Mouse (Mus musculus): ENCODE data around the gene Xab2.
A peak's percentile ranks its signal among the peaks of the same experiment; 100 is the strongest.
"Not testable (repeated sequence)": the region's sequence is repeated elsewhere in the genome, so short reads cannot be mapped to it uniquely, and the experiment has no call there.

Gene Xab2

DNA sequence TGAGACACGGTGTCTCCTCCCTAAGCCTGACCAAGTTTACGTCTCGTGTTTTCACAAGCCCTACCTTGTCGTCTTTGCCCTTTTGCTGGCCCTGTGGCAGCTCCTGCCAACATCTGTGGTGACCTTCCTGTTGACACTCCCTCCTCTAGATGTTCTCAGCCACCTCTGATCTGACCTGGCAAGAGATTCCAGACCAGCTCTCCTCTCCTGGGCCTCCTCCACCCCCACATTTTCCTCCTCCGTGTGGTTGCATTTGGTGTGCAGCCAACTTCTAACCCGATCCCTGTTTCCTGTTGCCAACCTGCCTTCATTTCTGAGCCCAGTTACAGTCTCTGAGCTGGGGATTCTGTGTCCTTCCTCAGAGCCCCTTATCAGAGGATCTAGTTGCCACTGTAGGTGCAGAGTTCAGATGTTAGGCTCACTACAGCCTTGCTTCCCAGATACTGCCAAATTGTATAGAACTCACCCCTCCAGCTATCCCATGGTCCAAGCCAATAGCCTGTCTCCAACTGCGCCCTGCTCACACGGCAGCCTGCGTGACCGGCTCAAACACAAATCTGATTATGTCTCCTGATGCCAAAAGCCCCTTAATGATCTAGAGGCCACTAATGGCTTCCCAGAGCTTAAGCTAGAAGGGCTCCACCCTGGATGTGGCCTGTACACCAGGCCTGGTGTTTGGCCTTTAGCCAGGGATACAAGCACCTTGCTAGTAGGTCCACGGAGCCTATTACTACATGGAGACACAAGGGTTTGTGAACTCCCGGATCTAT lies 11.9 kb downstream of the Xab2 start:
- peak; percentile 72 for DNase-seq (ENCODE audit: low read depth)

DNA sequence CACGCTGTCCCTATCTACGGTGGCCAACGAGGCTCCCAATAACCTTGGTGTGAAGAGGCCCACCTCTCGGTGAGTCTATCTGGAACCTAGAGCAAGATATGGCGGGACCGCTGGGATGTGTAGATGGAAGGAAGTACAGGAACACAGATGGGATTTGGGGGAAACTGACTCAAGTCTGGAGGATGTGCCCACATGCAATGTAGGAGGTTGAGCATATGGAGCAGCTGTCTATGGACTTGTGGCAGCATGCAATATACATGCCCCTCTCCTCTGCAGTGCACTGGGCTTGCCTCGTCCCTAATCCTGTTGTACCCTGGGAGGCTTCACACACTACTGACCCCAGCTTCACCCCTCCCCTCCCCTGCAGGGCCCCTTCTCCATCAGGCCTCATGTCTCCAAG lies 13.3 kb downstream of the Xab2 start:
- no peak for DNase-seq (ENCODE audit: low read depth)

- peak; percentile 68 for DNase-seq (ENCODE audit: low read depth)
These were observed 14.5 kb downstream of the Xab2 start for GRCm38 (mm10) chr8:3606593-3606992.

DNA sequence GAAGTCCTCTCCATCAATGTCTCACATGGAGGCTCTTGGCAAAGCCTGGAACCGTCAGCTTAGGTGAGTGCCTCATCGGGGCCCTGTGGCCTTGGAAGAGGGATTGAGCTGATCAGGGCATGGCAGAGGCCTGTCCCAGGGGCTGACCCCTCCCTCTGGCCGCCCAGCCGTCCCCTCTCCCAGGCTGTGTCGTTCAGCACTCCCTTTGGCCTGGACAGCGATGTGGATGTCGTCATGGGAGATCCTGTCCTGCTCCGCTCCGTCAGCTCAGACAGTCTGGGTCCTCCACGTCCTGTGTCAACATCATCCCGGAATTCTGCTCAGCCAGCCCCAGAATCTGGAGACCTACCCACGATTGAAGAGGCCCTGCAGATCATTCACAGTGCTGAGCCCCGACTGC lies 17.7 kb downstream of the Xab2 start:
- DNase-seq (ENCODE audit: low read depth): no peak

DNA sequence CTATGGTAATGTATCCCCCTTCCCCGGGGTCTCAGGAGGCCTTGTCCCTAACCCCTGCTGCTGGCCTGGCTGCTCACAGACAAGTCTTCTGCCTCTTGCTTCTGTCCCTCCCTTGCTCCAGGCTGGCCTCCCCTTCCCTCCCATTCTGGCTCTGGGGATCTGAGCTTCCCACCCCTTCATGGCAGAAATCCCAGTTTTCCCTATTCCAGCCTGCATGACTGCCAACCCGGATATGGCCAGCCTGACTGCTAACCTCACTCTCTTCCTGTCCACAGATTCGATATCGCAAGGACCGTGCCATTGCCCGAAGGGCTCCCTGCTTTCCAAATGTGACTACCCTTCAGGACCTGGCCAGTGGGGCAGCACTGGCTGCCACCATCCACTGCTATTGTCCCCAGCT lies 20.7 kb downstream of the Xab2 start:
- DNase-seq (ENCODE audit: low read depth): no peak

DNA sequence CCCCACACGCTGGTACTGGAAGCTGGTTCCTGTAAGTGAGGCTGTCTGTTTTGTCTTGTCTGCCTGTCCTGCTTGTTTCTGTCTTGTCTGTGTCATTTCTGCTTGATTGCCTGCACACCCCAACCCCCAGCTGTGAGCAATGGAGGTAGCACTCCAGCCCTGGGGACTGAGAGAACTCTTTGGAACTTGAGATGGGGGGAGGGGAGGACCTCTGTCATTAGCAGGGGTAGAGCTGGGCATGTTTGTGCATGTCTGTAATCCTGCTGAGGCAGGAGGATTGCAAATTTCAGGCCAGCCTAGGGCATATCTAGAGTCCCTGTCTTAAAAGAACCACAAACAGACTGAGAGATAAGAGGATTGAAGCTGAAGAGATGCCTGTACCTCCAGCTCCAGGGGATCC lies 21.9 kb downstream of the Xab2 start:
- DNase-seq (ENCODE audit: low read depth): no peak

DNA sequence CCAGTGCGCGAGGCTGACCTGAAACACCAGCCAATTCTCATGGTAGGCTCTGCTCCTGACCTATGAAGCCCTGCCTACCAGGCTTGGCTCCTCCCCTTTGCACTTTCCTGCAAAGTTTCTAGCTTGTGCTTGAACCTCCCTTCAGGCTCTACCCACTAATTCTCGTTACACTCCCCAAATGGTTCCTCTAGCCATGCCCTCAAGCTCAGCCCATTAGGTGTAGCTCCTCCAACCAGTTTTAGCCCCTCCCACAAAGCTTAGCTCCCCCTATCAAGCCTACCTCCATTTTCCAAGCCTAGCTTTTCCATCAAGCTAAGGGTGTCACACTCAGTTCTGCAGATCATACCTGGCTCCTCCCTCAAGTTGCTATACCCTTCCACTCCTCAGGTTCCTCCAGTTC lies 23.1 kb downstream of the Xab2 start:
- no peak for DNase-seq (ENCODE audit: low read depth)

GRCm38 (mm10) chr8:3594466-3594865 lies 26.6 kb downstream of the Xab2 start:
- DNase-seq (ENCODE audit: low read depth): no peak

DNA sequence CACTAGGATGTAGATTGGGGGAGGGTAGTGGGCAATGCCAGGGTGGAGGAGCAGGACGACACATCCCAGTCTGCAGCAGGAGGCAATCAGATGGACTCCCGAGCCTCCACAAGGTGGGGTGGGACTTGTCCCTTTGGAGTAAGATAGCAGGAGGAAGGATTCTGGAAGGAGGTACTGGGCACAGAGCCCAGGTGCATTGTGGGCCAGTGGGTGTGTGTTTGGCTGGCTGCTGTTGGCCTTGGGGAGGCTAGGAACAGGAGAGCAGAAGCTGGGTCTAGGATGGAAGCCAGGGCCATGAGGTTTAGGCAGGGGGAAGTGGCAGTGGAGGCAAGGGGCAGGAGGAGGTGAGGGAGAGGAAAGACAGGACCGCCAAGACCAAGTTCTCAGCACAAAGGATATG lies 27.6 kb downstream of the Xab2 start:
- no peak for DNase-seq (ENCODE audit: low read depth)

DNA sequence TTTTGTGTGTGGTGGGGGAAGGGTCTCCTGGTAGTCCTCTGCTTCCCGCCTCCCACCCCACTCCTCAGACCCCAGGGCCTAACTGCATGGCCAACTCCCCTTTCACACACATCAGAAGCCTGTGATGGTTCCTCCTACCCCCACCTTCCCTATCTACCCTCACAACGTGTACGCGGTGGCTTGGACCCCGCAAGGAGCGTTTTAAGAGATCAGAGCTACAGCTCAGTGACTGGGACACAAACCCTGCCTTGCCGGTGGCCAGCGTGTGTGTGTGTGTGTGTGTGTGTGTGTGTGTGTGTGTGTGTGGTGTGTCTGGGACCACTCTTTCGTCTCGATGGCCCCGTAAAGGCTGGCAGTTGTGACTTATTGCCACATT lies 32.9 kb downstream of the Xab2 start:
- DNase-seq (ENCODE audit: low read depth): no peak

GRCm38 (mm10) chr8:3587391-3588257 lies 33.5 kb downstream of the Xab2 start:
- no peak for DNase-seq (ENCODE audit: low read depth)

DNA sequence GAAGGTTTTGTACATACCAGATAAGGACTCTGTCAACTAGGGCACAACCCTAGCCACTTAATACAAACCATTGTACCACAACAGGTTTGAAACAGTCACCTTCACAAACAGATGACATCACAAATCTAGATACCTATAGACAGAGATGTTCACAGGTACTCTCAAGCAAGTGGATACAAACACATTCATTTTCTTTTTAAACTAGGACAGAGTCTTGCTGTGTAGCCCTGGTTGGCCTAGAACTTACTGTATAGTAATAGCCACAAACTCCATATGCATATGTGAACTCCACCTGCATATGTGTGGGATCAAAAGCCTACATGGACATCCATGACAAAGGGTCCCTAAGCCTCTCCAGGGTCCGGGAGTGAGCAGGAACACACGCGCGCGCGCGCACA lies 34.1 kb downstream of the Xab2 start, which contains the start of gene Camsap3:
Gene Camsap3 (plus strand): TSS at position 301 of the 398 bp plus-strand sequence.
- no peak for DNase-seq (ENCODE audit: low read depth)

DNA sequence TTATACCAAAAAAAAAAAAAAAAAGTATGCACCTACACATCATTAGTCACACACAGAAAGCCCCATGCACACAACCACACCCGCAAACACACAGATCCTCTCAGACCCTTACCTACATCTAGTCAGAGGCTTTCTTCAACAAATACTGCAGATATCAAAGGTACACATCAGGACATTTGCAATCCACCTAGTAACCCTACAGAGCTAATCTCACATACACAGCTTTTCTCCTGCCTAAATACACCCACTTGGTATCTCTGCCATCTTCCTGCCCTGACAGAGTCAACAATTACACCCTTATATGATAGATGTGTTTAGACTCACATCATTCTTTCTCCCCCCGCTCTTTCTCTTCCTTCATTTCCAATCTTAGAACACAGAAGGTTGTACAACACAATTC lies 34.7 kb downstream of the Xab2 start:
- no peak for DNase-seq (ENCODE audit: low read depth)

GRCm38 (mm10) chr8:3581961-3582360 lies 39.2 kb downstream of the Xab2 start:
- not testable (repeated sequence) for DNase-seq (ENCODE audit: low read depth)

GRCm38 (mm10) chr8:3579390-3580364 lies 41.4 kb downstream of the Xab2 start:
- no peak for DNase-seq (ENCODE audit: low read depth)

GRCm38 (mm10) chr8:3576211-3576960 lies 44.7 kb downstream of the Xab2 start:
- no peak for DNase-seq (ENCODE audit: low read depth)

DNA sequence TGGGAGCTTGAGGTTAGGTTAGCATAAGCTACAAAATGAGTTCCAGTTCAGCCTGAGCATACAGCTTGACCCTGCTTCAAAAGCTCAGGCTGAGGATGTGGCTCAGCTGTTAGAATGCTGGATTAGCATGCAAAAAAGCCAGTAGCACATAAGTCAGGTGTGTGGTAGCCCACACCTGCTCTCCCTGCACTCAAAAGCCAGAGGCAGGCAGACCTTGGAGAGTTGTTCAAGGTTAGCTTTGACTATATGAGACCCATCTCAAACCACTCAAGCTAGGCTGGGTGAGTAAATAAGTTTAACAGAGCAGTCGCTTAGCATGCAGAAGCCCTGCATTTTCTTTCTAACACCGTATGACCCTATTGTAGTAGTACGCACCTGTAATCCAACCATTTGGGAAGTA lies 46.6 kb downstream of the Xab2 start:
- DNase-seq (ENCODE audit: low read depth): no peak

DNA sequence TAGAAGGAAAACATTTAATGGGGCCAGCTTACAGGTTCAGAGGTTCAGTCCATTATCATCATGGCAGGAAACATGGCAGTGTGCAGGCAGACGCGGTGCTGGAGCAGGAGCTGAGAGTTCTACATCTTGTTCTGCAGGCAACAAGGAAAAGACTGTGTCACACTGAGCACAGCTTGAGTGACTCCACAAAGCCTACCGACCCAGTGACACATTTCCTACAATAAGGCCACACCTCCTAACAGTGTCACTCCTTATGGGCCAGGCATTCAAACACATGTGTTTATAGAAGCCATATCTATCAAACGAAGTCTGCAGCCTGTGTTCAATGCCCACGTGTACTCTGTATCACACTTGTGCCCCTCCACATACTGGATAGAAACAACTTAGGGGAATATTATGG lies 51.3 kb downstream of the Xab2 start:
- peak; percentile 51 for DNase-seq (ENCODE audit: low read depth)

DNA sequence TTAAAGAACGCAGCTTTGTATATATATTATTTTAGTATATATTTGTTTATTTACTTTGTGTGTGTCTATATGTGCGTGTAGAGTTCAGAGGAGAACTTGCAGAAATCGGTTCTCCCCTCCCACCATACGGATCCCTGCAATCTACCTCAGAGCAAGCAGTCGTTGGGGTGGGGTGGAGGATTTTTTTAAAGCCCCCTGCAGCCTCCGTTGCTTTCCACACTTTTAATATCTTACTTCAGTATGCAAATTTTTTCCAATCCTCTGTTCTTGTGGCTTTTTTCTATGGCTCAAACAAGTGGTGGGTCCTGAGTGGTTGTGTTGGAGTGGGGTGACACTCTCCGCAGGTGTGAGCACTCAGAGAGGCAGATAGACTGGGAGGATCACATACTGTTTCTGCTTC lies 52.7 kb downstream of the Xab2 start:
- no peak for DNase-seq (ENCODE audit: low read depth)

DNA sequence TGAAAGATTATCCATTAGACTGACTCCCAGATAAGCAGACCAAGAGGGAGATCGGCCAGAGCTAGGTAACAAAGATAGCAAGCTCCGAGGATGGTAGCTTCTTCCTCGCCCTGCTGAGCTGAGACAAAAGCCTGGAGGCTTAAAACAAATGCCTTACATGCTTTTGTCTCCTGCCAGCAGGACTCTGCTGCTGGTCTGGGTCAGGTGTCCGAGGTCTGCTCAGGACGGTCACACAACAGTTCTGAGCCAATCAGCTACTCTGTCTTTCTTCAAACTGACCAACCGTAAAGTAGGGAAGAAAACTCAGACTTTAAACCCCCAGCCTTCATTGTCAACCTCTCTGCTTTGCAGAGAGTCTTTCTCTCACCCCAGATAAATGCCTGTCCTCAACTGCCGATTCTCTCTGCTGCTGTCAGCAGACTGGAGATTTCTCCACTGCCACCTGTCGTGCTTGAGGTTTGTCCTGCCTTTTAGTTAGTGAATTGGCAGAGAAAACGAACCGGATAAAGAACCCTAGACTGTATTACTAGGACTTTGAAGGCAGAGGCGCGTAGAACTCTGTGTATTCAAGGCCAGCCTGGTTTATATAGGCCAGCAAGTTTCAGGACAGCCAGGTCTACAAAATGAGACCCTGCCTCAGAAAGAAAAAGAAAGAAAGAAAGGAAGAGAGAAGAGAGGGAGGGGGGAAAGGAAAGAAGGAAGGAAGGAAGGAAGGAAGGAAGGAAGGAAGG lies 53.3 kb downstream of the Xab2 start, which contains the start of gene C330021F23Rik:
Gene C330021F23Rik (plus strand): TSS at position 350 of the 731 bp plus-strand sequence.
- no peak for DNase-seq (ENCODE audit: low read depth)

All from 416B (cell line).